Mouse (Mus musculus) embryonic fibroblast, embryonic 13.5 days (primary cell): ENCODE measurements around the gene Id3. TPM values are rescaled to one million over a fixed set of nuclear protein-coding genes. Genes with fewer than 3 reads are reported as not detected.

ENCODE experiments used
- H3K27ac ChIP-seq: 2 replicates; pipeline ENCODE4 v1.5.1; 2012; ENCODE audit warnings: low read length, control low read depth, inconsistent platforms; ENCODE audit not compliant: insufficient read depth
- H3K4me1 ChIP-seq: 2 replicates; pipeline ENCODE4 v1.6.1; 2011; ENCODE audit warnings: low read length; ENCODE audit not compliant: control insufficient read depth, insufficient read depth
- H3K4me3 ChIP-seq: 2 replicates; pipeline ENCODE4 v1.5.1; 2011; ENCODE audit warnings: mild to moderate bottlenecking, control low read depth, low read length; ENCODE audit not compliant: insufficient read depth
- CTCF ChIP-seq: IDR thresholded peaks from 2 replicates; pipeline ENCODE4 v1.5.1; 2011; ENCODE audit warnings: mild to moderate bottlenecking, control low read depth, low read length, moderate library complexity, borderline replicate concordance; ENCODE audit not compliant: insufficient read depth
- POLR2A ChIP-seq: IDR thresholded peaks from 2 replicates; pipeline ENCODE4 v1.6.1; 2011; ENCODE audit warnings: low read depth, mild to moderate bottlenecking, control low read depth, low read length, moderate library complexity
- polyA plus RNA-seq: library from polyadenylated mRNA; stranded (reverse); fragments of >200 nt; gene quantifications from 2 replicates; pipeline ENCODE4 v1.2.4, GENCODE M21; 2011; ENCODE audit warnings: low read depth; ENCODE audit not compliant: missing spikeins, insufficient read length

The Id3 gene
- polyA plus RNA-seq, 1 experiment = 239 TPM

DNA sequence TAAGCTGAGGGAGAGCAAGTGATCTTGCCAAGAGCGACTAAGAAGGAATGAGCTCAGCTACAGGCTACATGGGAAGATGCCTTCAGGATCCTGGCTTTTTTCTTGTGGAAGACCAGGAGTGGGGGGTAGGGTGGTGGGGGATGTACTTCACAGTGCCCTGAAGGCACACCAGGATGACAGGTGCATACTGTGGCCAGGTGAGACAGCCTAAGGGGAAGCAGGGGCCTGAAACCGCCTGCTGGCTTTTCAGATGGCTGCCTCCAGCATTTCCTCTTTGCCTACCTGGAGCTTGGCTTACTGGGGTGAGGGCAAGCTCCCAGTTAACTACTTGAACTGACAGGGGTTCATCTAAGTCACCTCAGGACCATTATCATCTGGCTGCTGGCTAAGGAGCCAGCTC, 34.1 kb upstream of the Id3 start:
- H3K4me1 ChIP-seq = no peaks in the 10 kb centered on the region
- no peak overlapping the region for H3K4me3 ChIP-seq
- TF ChIP-seq CTCF (no peak), POLR2A (no peak)
- H3K27ac ChIP-seq = no peak overlapping the region

DNA sequence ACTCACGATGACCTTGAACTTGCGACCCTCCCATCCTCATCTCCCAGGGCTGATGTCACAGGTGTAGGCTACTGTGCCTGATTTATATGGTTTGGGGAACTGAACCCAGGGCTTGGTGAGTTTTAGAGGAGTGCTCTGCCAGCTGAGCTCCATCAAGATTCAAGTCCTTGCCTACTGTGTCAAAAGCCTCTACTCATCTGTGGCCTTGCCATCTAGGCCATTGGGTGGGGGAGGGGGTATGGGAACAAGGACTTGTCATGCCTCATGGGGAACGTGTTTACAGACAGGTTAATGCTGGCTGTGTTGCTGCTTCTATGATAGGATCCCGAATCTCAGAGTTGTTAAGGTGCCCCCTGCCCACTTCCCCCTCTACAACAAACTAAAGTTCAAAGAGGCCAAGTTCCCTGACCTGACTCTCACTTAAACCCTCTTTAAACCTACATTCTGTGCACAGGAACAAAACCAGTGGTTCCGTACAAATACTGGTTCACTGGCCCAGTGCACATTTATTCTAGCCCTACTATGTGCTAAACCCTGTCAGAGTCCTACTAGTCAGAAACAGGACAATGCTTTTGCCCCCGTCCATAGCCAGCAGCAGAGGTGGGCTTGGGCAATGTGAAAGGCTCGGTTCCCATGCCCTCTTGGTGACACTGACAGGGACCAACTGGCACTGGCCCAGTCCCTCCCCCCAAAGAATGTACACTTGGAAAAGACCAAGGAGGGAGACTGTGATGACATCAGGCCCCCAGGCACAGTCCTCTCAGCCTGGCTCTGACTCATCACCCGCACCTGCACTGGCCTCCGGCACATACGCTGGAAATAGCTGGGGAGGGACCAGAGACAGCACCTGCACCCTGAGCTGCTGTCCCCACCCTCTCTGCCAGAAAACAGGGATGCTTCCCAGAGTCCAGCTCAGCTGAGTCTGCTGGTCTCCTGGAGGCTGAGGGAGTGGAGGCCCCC, 33.1 kb upstream of the Id3 start:
- H3K27ac ChIP-seq = no peak overlapping the region
- H3K4me3 ChIP-seq = no peak overlapping the region
- TF ChIP-seq POLR2A = no peak
- peaks cover 2% of the 10 kb centered on the region; the same call in 1 of the 2 replicates for H3K4me1 ChIP-seq

DNA sequence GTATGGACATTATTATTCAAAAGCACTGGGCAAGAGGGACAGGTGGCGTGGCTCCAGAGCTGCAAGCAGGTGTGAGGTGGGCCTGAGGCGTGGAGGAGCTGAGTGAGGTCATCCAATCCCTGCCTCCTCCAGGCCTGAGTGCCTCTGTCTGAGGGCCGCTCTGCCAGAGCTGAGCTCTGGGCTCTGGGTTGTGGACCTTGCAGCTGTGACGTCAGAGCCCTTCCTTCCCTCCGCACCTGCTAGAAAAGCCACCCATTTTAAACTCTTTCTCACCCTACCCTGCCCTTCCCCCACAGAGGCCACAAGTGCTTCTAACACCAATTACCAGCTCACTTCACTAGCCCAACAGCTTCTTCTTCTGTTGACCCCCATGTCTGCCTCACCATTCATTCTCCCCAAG, 31.0 kb upstream of the Id3 start:
- Histone ChIP-seq H3K4me3 (no peak overlapping the region), H3K27ac (no peak overlapping the region)
- TF ChIP-seq POLR2A (no peak), CTCF (no peak)

DNA sequence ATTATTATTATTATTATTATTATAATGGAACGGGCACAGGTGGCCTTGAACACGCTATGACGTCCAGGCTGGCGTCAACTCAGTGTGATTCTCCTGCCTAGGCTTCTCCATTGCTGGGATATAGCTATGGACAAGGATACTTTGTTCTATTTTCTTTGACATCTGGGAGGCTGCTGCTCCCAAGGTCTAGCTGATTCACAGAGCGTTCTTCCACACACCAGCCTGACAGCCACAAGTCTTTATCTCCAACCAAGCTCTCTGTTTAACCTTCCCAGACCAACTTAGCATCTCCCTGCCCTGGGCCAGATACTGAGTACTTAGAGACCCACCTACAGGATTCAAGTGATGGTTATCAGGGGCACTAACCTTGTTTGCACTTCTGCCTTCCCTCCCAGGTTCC, 28.6 kb upstream of the Id3 start:
- Histone ChIP-seq H3K27ac (peak overlapping the region; percentile 71; the same call in 1 of the 2 replicates), H3K4me3 (no peak overlapping the region), H3K4me1 (peaks cover 8% of the 10 kb centered on the region)
- TF ChIP-seq CTCF (no peak), POLR2A (no peak)

More for the DNA sequence above, 31.0 kb upstream of the Id3 start:
- peaks cover 8% of the 10 kb centered on the region for H3K4me1 ChIP-seq

DNA sequence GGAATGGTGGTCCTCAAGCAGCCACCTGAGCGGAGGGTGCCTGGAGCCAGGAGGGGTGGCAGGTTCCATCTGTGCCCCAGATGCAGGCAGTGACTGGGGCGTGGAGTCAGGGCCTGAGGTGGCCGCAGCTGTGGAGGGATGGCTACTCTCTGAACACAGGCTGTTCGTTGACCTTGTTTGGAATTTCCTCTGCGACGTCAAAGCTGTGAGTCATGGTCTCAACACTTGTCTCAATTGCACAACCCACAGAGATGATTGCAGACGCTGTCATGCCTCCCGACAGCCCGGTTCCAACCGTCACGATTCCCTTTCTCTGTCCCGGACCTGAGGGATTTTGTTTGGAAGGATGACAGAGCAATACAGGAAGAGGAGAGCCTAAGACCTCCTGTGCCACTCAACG, 26.3 kb upstream of the Id3 start:
- peaks cover 13% of the 10 kb centered on the region for H3K4me1 ChIP-seq
- peak overlapping the region; percentile 65 for H3K27ac ChIP-seq
- TF ChIP-seq POLR2A (peak; percentile 60), CTCF (no peak)
- H3K4me3 ChIP-seq = no peak overlapping the region

DNA sequence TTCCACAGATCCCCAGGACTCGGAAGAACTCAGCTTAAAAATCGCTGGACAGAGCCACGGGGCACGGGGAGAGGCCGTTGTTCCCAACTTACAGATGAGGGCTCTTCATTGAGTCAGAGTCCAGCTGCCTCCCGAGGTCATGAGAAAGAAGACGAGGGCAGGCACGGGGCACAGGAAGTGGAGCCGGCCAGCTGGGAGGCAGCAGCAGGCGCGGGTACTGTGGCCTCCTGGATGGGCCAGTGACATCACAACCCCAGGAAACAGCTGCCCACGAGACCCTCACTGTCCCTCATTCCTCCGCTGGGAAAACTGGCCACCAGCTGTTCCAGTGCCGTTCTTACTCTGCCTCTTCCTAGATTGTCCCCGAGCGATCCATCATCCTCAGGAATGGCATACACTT, 23.3 kb upstream of the Id3 start:
- H3K27ac ChIP-seq = no peak overlapping the region
- H3K4me1 ChIP-seq = peaks cover 22% of the 10 kb centered on the region
- no peak for TF ChIP-seq POLR2A
- no peak for TF ChIP-seq CTCF
- H3K4me3 ChIP-seq = no peak overlapping the region

DNA sequence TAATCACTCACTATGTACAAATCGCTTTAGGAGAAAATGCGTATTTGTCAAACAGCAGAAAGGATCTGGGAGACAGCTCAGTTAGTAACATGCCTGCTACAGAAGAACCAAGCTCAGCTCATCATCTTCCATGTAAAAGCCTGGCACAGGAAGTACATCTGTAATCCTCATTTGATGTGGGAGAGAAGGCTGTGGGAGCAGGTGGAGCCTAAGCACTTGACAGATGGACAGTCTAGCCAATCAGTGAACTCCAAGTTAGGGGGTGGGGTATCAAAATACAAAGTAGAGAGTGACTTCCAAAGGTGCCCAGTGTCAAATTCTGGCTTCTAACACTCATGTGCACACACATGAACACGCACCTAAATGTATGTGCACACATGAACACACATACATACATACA, 22.1 kb upstream of the Id3 start:
- peaks cover 22% of the 10 kb centered on the region for H3K4me1 ChIP-seq
- no peak overlapping the region for H3K4me3 ChIP-seq
- H3K27ac ChIP-seq = no peak overlapping the region
- TF ChIP-seq CTCF (no peak), POLR2A (no peak)

DNA sequence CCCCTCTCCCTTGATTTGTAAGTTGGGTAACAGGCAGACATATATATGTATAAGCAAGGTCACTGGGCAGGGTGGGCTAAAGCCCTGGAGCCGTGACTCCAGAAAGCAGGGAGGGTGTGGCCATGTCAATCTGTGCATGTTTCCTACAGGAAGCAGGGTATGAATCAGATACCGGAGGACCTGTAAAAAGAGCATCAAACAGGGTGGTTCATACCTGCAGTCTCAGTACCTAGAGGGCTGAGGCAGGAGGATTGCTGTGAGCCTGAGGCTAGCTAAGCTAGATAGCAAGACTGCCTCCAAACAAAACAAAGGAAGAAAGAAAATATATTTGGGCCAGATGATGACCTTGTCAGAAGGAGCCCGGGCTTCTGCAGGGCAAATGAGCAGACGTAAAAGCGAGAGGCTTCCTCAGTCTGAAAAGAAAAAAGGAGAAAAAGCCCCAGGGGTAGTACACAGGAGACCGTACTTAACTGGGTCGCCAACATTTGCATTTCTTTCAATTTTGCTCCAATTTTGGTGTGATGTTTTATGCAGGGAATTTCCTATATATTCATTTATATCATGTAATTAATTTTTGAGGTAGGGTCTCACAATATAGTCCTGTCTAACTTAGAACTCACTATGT, 21.3 kb upstream of the Id3 start:
- Histone ChIP-seq H3K27ac (peak overlapping the region; percentile 98), H3K4me1 (peaks cover 16% of the 10 kb centered on the region), H3K4me3 (no peak overlapping the region)
- TF ChIP-seq POLR2A = no peak
- no peak for TF ChIP-seq CTCF

DNA sequence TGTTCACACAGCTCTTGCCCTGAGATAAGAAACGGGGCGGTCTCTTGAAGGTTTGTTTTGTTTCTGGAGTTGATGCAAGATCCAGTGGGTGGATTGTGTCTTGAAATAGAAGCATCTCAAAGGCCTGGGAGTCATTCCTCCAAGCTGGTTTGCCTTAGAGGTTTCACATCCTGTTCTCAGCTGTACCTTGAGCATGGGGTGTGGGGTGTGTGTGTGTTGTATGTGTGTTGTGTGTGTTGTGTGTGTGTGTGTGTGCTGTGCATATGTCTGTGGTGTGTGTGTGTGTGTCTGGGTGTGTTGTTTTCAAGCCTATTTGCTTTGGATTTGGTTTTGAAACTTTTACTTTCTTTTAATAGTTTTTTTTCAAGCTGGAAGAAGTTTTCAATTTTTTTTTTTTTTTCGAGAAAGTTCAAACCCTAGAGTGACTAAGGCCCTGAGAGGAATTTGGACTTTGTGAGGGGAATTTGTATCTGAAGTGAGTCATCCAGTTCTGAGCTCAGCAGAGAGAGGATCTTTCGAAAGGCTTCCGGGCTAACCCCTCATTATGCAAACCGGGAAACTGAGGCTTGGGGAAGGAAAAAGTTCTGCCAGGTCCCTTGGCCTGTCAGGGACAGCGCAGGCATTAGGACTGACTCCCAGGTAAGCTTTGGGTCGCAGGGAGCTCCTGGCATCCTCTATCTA, 20.0 kb upstream of the Id3 start:
- peak; percentile 60 for TF ChIP-seq POLR2A
- TF ChIP-seq CTCF = no peak
- Histone ChIP-seq H3K4me3 (no peak overlapping the region), H3K4me1 (peaks cover 16% of the 10 kb centered on the region), H3K27ac (peak overlapping the region; percentile 98)

DNA sequence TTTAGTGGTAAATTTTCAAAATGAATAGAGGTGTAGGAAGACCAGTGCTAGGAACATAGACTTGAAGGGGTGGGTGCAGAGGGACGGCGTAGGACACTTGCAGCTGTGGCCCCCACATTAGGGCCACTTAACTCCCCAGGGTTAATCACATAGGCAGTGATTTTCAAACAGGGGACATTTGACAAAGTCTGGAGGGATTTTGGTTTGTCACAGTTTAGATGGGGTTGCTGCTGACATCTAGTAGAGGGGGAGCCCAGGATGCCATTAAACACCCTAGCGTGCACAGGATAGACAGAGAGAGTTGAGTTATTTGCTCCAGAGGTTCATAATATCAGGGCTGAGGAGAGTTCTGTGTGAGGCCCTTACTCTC, 19.5 kb upstream of the Id3 start:
- H3K4me1 ChIP-seq = peaks cover 16% of the 10 kb centered on the region
- peak overlapping the region; percentile 92 for H3K27ac ChIP-seq
- TF ChIP-seq POLR2A = no peak
- TF ChIP-seq CTCF = no peak
- H3K4me3 ChIP-seq = no peak overlapping the region
